Mouse (Mus musculus): ENCODE data around the gene Cib4. TPM values are rescaled to one million over a fixed set of nuclear protein-coding genes. Genes with fewer than 3 reads are reported as not detected.

The Cib4 gene
- polyA plus RNA-seq, 2 experiments: not detected

- no peaks in the 10 kb centered on the region for H3K9me3 ChIP-seq (ENCODE audit: control insufficient read depth, low read length)
- H3K27ac ChIP-seq: no peak overlapping the region
- no peak for ATAC-seq (ENCODE audit: insufficient read depth)
- no peaks in the 10 kb centered on the region for H3K4me1 ChIP-seq (replicated peaks; ENCODE audit: control insufficient read depth in 2 of 2, insufficient read depth in 2 of 2, low read length in 1 of 2)
- no peak for TF ChIP-seq EP300 (IDR thresholded peaks at IDR 0.05; ENCODE audit: low read depth)
- no peak for TF ChIP-seq CTCF (IDR thresholded peaks at IDR 0.05; ENCODE audit: low read depth)
- H3K27me3 ChIP-seq (ENCODE audit: control insufficient read depth, insufficient read depth, low read length): no peaks in the 10 kb centered on the region
- no peak for DNase-seq (ENCODE audit: low read depth in 3 of 3, low spot score in 3 of 3)
- no peak overlapping the region for H3K4me3 ChIP-seq (ENCODE audit: insufficient read depth in 1 of 2, low read depth in 2 of 2, low read length in 2 of 2)
- no peak overlapping the region for H3K9ac ChIP-seq (replicated peaks)
- H3K4me2 ChIP-seq (ENCODE audit: low read depth): no peak overlapping the region
- 50% methylated on average over 9 of the region's 9 CpGs for WGBS (ENCODE audit: insufficient replicate concordance)
- no peaks in the 10 kb centered on the region for H3K36me3 ChIP-seq (replicated peaks; ENCODE audit: control insufficient read depth, insufficient read depth, low read depth)
These were observed 4.8 kb upstream of the Cib4 start for GRCm38 (mm10) chr5:30550334-30551021.

GRCm38 (mm10) chr5:30548681-30549080 lies 3.0 kb upstream of the Cib4 start:
- ATAC-seq (ENCODE audit: insufficient read depth): no peak
- no peak overlapping the region for H3K27ac ChIP-seq
- no peak overlapping the region for H3K9ac ChIP-seq (replicated peaks)
- TF ChIP-seq CTCF (IDR thresholded peaks at IDR 0.05; ENCODE audit: low read depth) (no peak), EP300 (IDR thresholded peaks at IDR 0.05; ENCODE audit: low read depth) (no peak)
- no peaks in the 10 kb centered on the region for H3K27me3 ChIP-seq (ENCODE audit: control insufficient read depth, insufficient read depth, low read length)
- no peaks in the 10 kb centered on the region for H3K4me1 ChIP-seq (replicated peaks; ENCODE audit: control insufficient read depth in 2 of 2, insufficient read depth in 2 of 2, low read length in 1 of 2)
- H3K36me3 ChIP-seq (replicated peaks; ENCODE audit: control insufficient read depth, insufficient read depth, low read depth): no peaks in the 10 kb centered on the region
- H3K4me3 ChIP-seq (ENCODE audit: insufficient read depth in 1 of 2, low read depth in 2 of 2, low read length in 2 of 2): no peak overlapping the region
- DNase-seq (ENCODE audit: low read depth in 3 of 3, low spot score in 3 of 3): no peak
- no peak overlapping the region for H3K4me2 ChIP-seq (ENCODE audit: low read depth)
- 33% methylated on average over 2 of the region's 2 CpGs for WGBS (ENCODE audit: insufficient replicate concordance)
- no peaks in the 10 kb centered on the region for H3K9me3 ChIP-seq (ENCODE audit: control insufficient read depth, low read length)

- H3K27me3 ChIP-seq (ENCODE audit: control insufficient read depth, insufficient read depth, low read length): no peaks in the 10 kb centered on the region
- no peaks in the 10 kb centered on the region for H3K36me3 ChIP-seq (replicated peaks; ENCODE audit: control insufficient read depth, insufficient read depth, low read depth)
- H3K9me3 ChIP-seq (ENCODE audit: control insufficient read depth, low read length): no peaks in the 10 kb centered on the region
- H3K4me2 ChIP-seq (ENCODE audit: low read depth): no peak overlapping the region
- TF ChIP-seq CTCF (IDR thresholded peaks at IDR 0.05; ENCODE audit: low read depth): no peak
- no peak for TF ChIP-seq EP300 (IDR thresholded peaks at IDR 0.05; ENCODE audit: low read depth)
- no peaks in the 10 kb centered on the region for H3K4me1 ChIP-seq (replicated peaks; ENCODE audit: control insufficient read depth in 2 of 2, insufficient read depth in 2 of 2, low read length in 1 of 2)
- H3K9ac ChIP-seq (replicated peaks): no peak overlapping the region
- no peak for ATAC-seq (ENCODE audit: insufficient read depth)
- no peak overlapping the region for H3K4me3 ChIP-seq (ENCODE audit: insufficient read depth in 1 of 2, low read depth in 2 of 2, low read length in 2 of 2)
- no peak overlapping the region for H3K27ac ChIP-seq
- no peak for DNase-seq (ENCODE audit: low read depth in 3 of 3, low spot score in 3 of 3)
- WGBS (ENCODE audit: insufficient replicate concordance): 32% methylated on average over 7 of the region's 7 CpGs
These were observed 9.5 kb downstream of the Cib4 start for GRCm38 (mm10) chr5:30536051-30536570.

GRCm38 (mm10) chr5:30534637-30535036 lies 11.0 kb downstream of the Cib4 start:
- 0 out of 2 replicates have a peak, but pooled peaks have one; percentile 11 for ATAC-seq (ENCODE audit: insufficient read depth)
- H3K4me2 ChIP-seq (ENCODE audit: low read depth): no peak overlapping the region
- DNase-seq (ENCODE audit: low read depth in 3 of 3, low spot score in 3 of 3): no peak

GRCm38 (mm10) chr5:30528906-30529305 lies 16.7 kb downstream of the Cib4 start:
- Histone ChIP-seq H3K27ac (no peak overlapping the region), H3K4me3 (ENCODE audit: insufficient read depth in 1 of 2, low read depth in 2 of 2, low read length in 2 of 2) (no peak overlapping the region), H3K27me3 (ENCODE audit: control insufficient read depth, insufficient read depth, low read length) (no peaks in the 10 kb centered on the region), H3K4me2 (ENCODE audit: low read depth) (no peak overlapping the region), H3K9me3 (ENCODE audit: control insufficient read depth, low read length) (no peaks in the 10 kb centered on the region), H3K4me1 (replicated peaks; ENCODE audit: control insufficient read depth in 2 of 2, insufficient read depth in 2 of 2, low read length in 1 of 2) (no peaks in the 10 kb centered on the region), H3K36me3 (replicated peaks; ENCODE audit: control insufficient read depth, insufficient read depth, low read depth) (no peaks in the 10 kb centered on the region), H3K9ac (replicated peaks) (no peak overlapping the region)
- TF ChIP-seq CTCF (IDR thresholded peaks at IDR 0.05; ENCODE audit: low read depth) (no peak), EP300 (IDR thresholded peaks at IDR 0.05; ENCODE audit: low read depth) (no peak)
- ATAC-seq (ENCODE audit: insufficient read depth) (no peak), DNase-seq (ENCODE audit: low read depth in 3 of 3, low spot score in 3 of 3) (no peak)
- 18% methylated on average over 4 of the region's 4 CpGs for WGBS (ENCODE audit: insufficient replicate concordance)

More at GRCm38 (mm10) chr5:30534637-30535036, 11.0 kb downstream of the Cib4 start:
- TF ChIP-seq EP300 (IDR thresholded peaks at IDR 0.05; ENCODE audit: low read depth): no peak
- TF ChIP-seq CTCF (IDR thresholded peaks at IDR 0.05; ENCODE audit: low read depth): no peak
- Histone ChIP-seq H3K9me3 (ENCODE audit: control insufficient read depth, low read length) (no peaks in the 10 kb centered on the region), H3K27ac (no peak overlapping the region), H3K4me1 (replicated peaks; ENCODE audit: control insufficient read depth in 2 of 2, insufficient read depth in 2 of 2, low read length in 1 of 2) (no peaks in the 10 kb centered on the region), H3K9ac (replicated peaks) (no peak overlapping the region), H3K27me3 (ENCODE audit: control insufficient read depth, insufficient read depth, low read length) (no peaks in the 10 kb centered on the region), H3K36me3 (replicated peaks; ENCODE audit: control insufficient read depth, insufficient read depth, low read depth) (no peaks in the 10 kb centered on the region), H3K4me3 (ENCODE audit: insufficient read depth in 1 of 2, low read depth in 2 of 2, low read length in 2 of 2) (no peak overlapping the region)
- 50% methylated on average over 6 of the region's 6 CpGs for WGBS (ENCODE audit: insufficient replicate concordance)
